Comparison of ENCODE assay signal across 8 mouse cellular contexts in genomic region chr3:79181248-79181991, GRCm38 (mm10).
DNase-seq lines count a peak whose midpoint lies in the region; ATAC-seq lines count a peak whose summit lies in the region.

No protein-coding gene starts in this region.

- no peak overlapping the region for H3K9ac ChIP-seq in forebrain, embryonic 13.5 days
- no peak overlapping the region for H3K9ac ChIP-seq in limb, embryonic 15.5 days
- H3K9ac ChIP-seq in midbrain, embryonic 13.5 days (replicated peaks), result peak overlapping the region; percentile 7; the same call in 1 of the 2 replicates

- H3K4me2 ChIP-seq in forebrain, embryonic 13.5 days, result peak overlapping the region; percentile 9; the same call in 1 of the 2 replicates
- H3K4me2 ChIP-seq in limb, embryonic 15.5 days, result peak overlapping the region; percentile 17
- peak overlapping the region; percentile 27 for H3K4me2 ChIP-seq in midbrain, embryonic 13.5 days (replicated peaks)

- H3K27ac ChIP-seq in forebrain, embryonic 13.5 days, result 0 out of 2 replicates have a peak overlapping the region, but pooled peaks have one; percentile 10
- peak overlapping the region; percentile 72 for H3K27ac ChIP-seq in limb, embryonic 15.5 days
- peak overlapping the region; percentile 36 for H3K27ac ChIP-seq in midbrain, embryonic 13.5 days

- H3K36me3 ChIP-seq in forebrain, embryonic 13.5 days (ENCODE audit: poor library complexity, severe bottlenecking), result no peaks in the 10 kb centered on the region
- H3K36me3 ChIP-seq in limb, embryonic 15.5 days, result no peaks in the 10 kb centered on the region
- H3K36me3 ChIP-seq in midbrain, embryonic 13.5 days, result no peaks in the 10 kb centered on the region

- no peak overlapping the region for H3K4me3 ChIP-seq in forebrain, embryonic 13.5 days
- H3K4me3 ChIP-seq in limb, embryonic 15.5 days, result peak overlapping the region; percentile 5
- H3K4me3 ChIP-seq in midbrain, embryonic 13.5 days (replicated peaks), result peak overlapping the region; percentile 6; the same call in 1 of the 2 replicates

- no peaks in the 10 kb centered on the region for H3K27me3 ChIP-seq in forebrain, embryonic 13.5 days
- H3K27me3 ChIP-seq in limb, embryonic 15.5 days, result no peaks in the 10 kb centered on the region
- H3K27me3 ChIP-seq in midbrain, embryonic 13.5 days, result no peaks in the 10 kb centered on the region

- H3K9me3 ChIP-seq in forebrain, embryonic 13.5 days (replicated peaks), result no peaks in the 10 kb centered on the region
- H3K9me3 ChIP-seq in limb, embryonic 15.5 days, result no peaks in the 10 kb centered on the region
- H3K9me3 ChIP-seq in midbrain, embryonic 13.5 days, result no peaks in the 10 kb centered on the region

- peak; percentile 54; the same call in 1 of the 2 replicates for ATAC-seq in forebrain, embryonic 13.5 days
- ATAC-seq in hematopoietic stem cell, adult 5-6 weeks (replicated peaks in 1 of 2; ENCODE audit: insufficient read depth in 1 of 2, low FRiP score in 2 of 2, low TSS enrichment in 1 of 2, low read depth in 1 of 2, poor library complexity in 2 of 2, severe bottlenecking in 2 of 2), result peak; percentile 12 to 34
- ATAC-seq in limb, embryonic 15.5 days (ENCODE audit: insufficient number of reproducible peaks, low FRiP score, low TSS enrichment, low read depth), result peak; percentile 57; the same call in 1 of the 2 replicates
- peak; percentile 61 for ATAC-seq in midbrain, embryonic 13.5 days

- WGBS in forebrain, embryonic 13.5 days, result 72% methylated on average over 24 of the region's 24 CpGs
- 46% methylated on average over 24 of the region's 24 CpGs for WGBS in limb, embryonic 15.5 days
- WGBS in midbrain, embryonic 13.5 days, result 61% methylated on average over 24 of the region's 24 CpGs

- peaks cover 25% of the 10 kb centered on the region for H3K4me1 ChIP-seq in forebrain, embryonic 13.5 days
- peaks cover 31% of the 10 kb centered on the region for H3K4me1 ChIP-seq in limb, embryonic 15.5 days
- H3K4me1 ChIP-seq in midbrain, embryonic 13.5 days (replicated peaks), result peaks cover 37% of the 10 kb centered on the region

- peak; percentile 77 for DNase-seq in urinary bladder, postnatal 14 days (ENCODE audit: low spot score)
- no peak for DNase-seq in urinary bladder, adult 2 months (ENCODE audit: low spot score)
- no peak for DNase-seq in frontal cortex, postnatal 36 days (ENCODE audit: low spot score in 2 of 2)
- no peak for DNase-seq in right cerebral cortex, postnatal 4 days

Comparison
In these comparisons a context has a peak if more than half of its experiments do, and no peak if none do; other contexts are left out.
1. H3K27ac ChIP-seq: peak in every context shown above with its lines; median percentile 72 in limb, embryonic 15.5 days; 36 in midbrain, embryonic 13.5 days; 10 in forebrain, embryonic 13.5 days.